Mouse (Mus musculus): ENCODE results near the gene Mrpl2.

- TF ChIP-seq CTCF (IDR thresholded peaks at IDR 0.05; ENCODE audit: borderline replicate concordance, insufficient read depth, low read length) (no peak), POLR2A (IDR thresholded peaks at IDR 0.05; ENCODE audit: low read depth, low read length) (no peak)
Measured at GRCm38 (mm10) chr17:46602212-46602611, 43.8 kb upstream of the Mrpl2 start.

All from embryonic fibroblast, embryonic 13.5 days (primary cell).